Mouse (Mus musculus) cerebellum, postnatal 10 days (tissue): Measurements from ENCODE around the gene Aldh1l1.
"Not testable (repeated sequence)": the region's sequence is repeated elsewhere in the genome, so short reads cannot be mapped to it uniquely, and the experiment has no call there.

ENCODE experiments used
- DNase-seq, 2 experiments: peaks; one replicate each; pipeline ENCODE4 v3.0.0; 2021; ENCODE audit warnings: mixed read lengths in 2 of 2

Aldh1l1 gene

DNA sequence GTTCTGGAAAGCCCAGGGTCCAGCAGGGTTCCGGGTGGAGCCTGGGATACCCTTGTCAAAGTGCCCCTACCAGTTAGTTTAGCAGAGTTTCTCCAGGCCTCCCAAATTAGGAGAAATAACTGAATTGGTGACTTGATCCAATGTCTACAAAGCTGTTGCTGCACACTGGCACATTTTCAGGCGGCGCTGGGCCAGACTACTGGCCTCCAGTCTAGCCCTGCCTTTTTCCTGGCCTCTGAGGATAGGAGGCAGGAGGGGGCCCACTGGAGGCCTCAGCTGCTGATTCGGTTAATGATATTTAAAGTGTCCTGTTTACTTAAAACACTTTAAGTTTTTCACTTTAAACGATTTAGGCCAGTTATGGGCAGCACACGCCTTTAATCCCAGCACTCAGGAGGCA, 138.0 kb downstream of the Aldh1l1 start:
- peak; percentile 58 to 70 for DNase-seq

DNA sequence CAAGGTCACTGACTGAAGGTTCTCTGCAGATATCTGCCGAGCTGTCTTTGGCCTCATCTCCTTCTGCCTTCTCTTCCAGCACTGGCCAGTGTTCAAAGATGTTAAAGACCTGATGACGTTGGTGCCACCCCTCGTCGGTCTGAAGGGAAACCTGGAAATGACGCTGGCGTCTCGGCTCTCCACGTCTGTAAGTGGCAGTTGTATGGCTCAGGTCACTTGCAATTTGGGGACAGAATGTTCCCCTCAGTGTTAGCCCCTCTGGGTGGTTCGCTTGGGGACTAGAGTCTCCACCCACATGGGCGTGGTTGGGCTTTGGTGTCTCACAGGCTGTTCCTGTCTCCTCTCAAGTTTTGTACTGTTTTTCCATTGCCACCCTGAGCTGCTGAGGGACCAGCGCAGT, 138.5 kb downstream of the Aldh1l1 start:
- DNase-seq: no peak

DNA sequence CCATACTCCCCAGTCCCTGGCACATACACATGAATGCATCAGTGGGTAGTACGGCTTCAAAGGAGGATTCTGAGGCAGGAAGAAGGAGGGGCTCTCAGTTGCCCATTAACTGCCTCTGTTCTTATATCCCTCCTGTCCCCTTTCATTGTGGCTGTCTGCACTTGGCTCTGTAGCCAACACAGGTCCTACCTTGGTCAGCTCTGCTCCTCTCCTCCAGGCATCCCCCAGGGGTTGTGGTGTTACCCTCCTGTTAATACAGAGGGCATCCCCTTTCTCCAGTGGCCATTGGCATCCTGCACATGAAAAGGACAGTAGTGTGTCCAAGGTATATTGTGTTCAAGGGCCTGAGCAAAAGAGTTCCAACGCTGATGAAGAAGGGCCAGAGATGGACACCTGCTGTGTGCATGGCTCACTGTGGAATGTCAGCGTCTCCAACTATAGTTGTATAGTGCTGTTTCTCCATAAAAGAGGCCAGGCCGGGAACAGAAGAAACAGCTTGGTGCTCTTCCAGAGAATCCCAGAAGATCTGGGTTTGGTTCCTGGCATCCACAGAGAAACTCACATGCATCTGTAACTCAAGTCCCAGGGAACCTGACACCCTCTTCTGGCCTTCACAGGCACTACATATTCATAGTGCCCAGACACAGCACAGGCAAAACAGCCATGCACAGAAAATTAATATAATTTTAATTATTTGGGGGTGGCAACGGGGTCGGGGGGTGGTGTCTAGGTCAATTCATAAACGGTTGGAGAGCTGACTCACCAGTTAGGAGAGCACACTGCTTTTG, 139.2 kb downstream of the Aldh1l1 start:
- DNase-seq: no peak

DNA sequence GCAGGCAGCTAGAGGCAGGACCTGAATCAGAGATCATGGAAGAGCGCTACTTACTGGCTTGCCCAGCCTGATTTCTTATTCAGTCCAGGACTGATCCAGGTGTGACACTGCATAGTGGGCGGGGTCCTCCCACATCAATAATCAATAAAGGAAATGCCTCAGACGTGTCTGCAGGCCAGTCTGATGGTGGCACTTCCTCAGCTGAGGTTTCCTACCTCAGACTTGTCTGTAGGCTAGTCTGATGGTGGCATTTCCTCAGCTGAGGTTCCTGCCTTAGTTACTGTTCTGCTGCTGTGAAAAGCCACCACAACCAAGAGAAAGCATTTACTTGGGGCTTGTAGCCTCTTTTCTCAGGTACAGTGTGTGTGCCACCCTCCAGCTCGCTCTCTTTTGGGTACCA, 141.3 kb downstream of the Aldh1l1 start:
- no peak for DNase-seq

DNA sequence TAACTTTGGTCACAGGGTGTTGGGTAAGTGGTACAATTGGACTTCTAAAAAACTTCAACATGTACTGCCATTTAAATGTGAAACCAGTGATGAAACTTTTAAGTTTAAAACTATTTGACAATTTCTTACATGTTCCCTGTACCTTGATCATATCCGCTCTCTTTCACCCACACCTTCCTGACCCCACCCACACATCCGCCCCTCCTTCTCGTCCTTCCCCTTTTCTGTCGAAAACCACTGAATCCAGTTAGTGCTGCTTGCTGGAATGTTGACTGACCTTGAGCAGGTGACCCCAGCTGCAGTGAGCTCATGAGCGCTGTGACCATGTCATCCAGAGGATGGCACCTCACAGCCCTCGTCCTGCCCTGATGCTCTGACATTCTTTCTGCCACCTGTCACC, 143.3 kb downstream of the Aldh1l1 start:
- DNase-seq: no peak

DNA sequence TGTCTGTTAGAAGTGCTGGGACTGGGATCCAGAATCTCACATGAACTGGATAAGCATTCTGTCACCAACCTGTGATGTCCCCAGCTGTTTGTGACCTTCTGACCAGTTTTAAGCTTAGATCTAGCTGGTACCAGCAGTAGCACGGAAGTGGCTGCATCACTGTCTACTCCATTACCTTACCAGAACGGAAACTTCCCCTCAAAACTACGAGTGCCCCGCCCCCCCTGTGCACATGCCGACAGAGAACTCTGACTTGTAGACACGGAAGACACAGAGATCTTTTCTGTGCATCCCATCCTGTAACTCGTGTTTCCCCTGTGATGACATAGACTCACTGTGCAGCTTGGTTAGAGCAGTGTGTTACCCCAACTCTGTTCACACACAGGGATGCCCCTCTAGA, 144.2 kb downstream of the Aldh1l1 start:
- DNase-seq: no peak

DNA sequence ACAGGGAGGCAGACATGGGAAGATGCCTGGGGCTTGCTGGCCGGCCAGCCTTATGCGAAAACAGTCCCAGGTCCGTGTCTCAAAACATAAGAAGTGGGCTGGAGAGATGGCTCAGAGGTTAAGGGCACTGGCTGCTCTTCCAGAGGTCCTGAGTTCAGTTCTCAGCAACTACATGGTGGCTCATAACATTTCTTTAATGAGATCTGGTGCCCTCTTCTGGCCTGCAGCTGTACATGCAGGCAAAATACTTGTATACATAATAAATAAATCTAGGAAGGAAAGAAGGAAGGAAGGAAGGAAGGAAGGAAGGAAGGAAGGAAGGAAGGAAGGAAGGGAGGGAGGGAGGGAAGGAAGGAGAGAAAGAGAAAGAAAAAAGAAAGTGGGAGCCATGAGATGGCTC, 146.3 kb downstream of the Aldh1l1 start:
- DNase-seq: not testable (repeated sequence)

DNA sequence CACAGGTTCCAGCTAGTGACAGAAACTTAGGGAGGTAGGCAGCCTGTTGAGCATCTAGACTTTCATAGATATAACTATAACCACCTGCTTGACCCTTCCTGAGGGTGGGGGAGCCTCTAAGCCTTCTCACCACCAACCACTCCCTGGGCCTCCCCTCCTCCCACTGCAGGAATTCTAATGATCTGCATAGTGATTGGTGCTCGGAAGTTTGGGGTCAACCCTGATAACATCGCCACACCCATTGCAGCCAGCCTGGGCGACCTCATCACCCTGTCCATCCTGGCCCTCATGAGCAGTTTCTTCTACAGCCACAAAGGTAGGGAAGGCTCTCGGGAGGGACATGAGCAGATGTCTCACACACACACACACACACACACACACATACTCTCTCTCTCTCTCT, 148.9 kb downstream of the Aldh1l1 start:
- no peak for DNase-seq

DNA sequence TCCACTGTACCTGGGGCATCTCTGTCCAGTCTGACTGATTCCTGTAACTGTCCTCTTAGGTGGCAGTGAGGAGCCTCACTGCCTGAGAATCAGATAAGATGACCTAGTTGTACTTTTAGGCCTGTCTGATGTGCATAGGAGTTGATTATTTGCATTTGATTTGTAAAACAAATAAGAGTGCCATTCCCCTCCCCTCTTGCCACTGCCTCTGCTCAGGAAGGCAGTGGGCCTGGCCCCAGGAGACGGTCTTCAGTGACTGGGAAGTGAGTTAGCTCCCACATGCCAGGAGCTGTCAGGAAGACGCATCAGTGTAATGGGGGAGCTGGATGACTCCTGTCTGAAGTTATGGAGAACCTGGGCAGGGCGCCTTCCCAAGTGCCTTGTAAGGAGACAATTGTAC, 149.4 kb downstream of the Aldh1l1 start:
- no peak for DNase-seq

DNA sequence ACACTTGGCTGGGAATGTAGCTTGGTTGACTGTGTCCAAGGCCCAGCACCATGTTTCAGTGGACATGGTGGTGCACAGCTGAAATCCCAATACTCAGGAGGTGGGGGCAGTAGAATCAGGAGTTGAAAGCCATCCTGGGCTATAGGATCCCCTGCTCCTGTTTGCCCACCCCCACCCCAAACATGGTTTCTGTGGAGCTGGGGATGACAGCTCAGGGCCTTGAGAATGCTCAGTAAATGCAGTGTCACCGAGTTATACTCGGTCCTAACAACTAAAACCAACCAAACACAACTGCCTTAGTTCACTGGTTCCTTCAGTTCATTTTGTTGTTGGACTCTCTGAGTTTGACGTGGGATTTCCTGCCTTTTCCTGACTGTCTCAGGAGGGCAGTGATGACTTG, 156.8 kb downstream of the Aldh1l1 start:
- DNase-seq: no peak

DNA sequence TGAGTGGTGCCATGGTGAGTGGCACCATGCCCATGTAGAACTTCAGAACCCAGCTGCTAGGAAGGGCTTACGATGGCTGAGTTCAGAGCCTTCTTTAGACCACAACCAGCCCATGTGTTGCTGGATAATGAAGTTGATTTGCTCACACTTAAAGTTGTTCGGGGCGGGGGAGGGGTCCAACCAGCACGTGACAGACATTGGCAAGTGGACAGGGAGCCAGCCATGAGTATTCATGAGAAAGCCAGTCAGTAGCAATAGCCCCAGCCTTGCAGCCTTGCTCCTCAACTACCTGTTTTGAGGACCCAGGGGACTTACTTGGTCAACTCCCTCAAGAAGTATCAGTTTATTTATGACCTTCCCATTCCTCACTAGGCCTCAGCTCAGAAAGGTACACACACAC, 158.7 kb downstream of the Aldh1l1 start:
- DNase-seq: peak in 1 of 2 experiments; percentile 29

DNA sequence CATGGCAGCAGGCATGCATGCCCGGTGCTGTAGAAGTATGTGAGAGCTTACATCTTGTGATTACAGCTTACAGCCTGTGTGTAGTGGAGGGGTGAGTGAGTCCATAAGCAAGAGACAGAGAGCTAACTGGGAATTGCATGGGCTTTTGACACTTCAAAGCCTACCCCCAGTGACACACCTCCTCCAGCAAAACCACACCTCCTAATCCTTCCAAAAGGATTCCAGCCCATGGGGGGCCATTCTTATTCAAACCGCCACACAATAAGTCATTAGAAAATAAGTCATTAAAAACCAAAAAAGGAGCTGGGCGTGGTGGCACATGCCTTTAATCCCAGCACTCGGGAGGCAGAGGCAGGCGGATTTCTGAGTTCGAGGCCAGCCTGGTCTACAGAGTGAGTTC, 162.2 kb downstream of the Aldh1l1 start:
- no peak for DNase-seq

DNA sequence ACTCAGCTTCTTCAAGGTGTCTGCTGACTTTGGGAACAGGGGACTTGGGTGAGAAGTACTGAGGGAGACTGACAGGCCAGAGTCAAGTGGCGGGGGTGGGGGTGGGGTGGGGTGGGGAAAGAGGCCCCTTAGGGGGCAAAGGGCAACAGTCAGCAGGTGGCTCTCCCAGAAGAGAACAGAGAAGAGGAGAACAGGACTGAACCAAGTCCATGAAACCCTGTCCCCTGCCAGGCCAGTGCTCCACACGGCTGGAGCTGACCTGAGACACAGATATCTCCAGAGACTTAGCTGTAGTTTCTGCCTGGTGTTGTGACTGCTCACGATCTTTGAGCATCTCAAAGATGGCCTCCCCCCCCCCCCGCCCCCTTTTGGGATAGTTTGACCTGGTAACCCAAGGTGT, 163.1 kb downstream of the Aldh1l1 start:
- no peak for DNase-seq
